Comparison of ENCODE assay signal across 8 mouse cellular contexts in genomic region chr11:116853512-116853928, GRCm38 (mm10). TPM values are rescaled to one million over a fixed set of nuclear protein-coding genes. Genes with fewer than 3 reads are reported as not detected.
DNase-seq lines count a peak whose midpoint lies in the region; ATAC-seq and TF ChIP-seq lines count a peak whose summit lies in the region.

No protein-coding gene starts in this region.

- H3K4me2 ChIP-seq in forebrain, embryonic 13.5 days: peak overlapping the region; percentile 82
- H3K4me2 ChIP-seq in neural tube, embryonic 15.5 days: peak overlapping the region; percentile 66

- TF ChIP-seq CTCF in lung, adult 2 months (IDR thresholded peaks at IDR 0.05; ENCODE audit: insufficient read depth, low read length): no peak

- H3K4me1 ChIP-seq in forebrain, embryonic 13.5 days: peaks cover 36% of the 10 kb centered on the region
- peaks cover 7% of the 10 kb centered on the region for H3K4me1 ChIP-seq in lung, adult 2 months (ENCODE audit: control insufficient read depth, insufficient read depth, low read length)
- H3K4me1 ChIP-seq in neural tube, embryonic 15.5 days: peaks cover 40% of the 10 kb centered on the region

- H3K27ac ChIP-seq in forebrain, embryonic 13.5 days: peak overlapping the region; percentile 98
- peak overlapping the region; percentile 96 for H3K27ac ChIP-seq in neural tube, embryonic 15.5 days (replicated peaks)

- H3K9me3 ChIP-seq in forebrain, embryonic 13.5 days (replicated peaks): no peaks in the 10 kb centered on the region
- no peaks in the 10 kb centered on the region for H3K9me3 ChIP-seq in neural tube, embryonic 15.5 days (replicated peaks)

- H3K4me3 ChIP-seq in forebrain, embryonic 13.5 days: peak overlapping the region; percentile 97
- H3K4me3 ChIP-seq in lung, adult 2 months (replicated peaks; ENCODE audit: extremely low read depth, low read depth, low read length): peak overlapping the region; percentile 86
- peak overlapping the region; percentile 99 for H3K4me3 ChIP-seq in neural tube, embryonic 15.5 days (replicated peaks)

- peak overlapping the region; percentile 99 for H3K9ac ChIP-seq in forebrain, embryonic 13.5 days
- H3K9ac ChIP-seq in neural tube, embryonic 15.5 days (replicated peaks): peak overlapping the region; percentile 66

- peak; percentile 95 for DNase-seq in ES-CJ7 (ENCODE audit: low read depth, low spot score)
- peak; percentile 98 for DNase-seq in heart, postnatal 10 days
- DNase-seq in layer of hippocampus, adult 11-12 months (ENCODE audit: low spot score): peak; percentile 98
- peak; percentile 99 for DNase-seq in lung, adult 2 months
- peak; percentile 95 for DNase-seq in thymus, adult 18-20 months

- ATAC-seq in cerebellum, adult (ENCODE audit: insufficient number of reproducible peaks, low FRiP score, low TSS enrichment): peak; percentile 77
- ATAC-seq in forebrain, embryonic 13.5 days: peak; percentile 93
- peak; percentile 93 for ATAC-seq in neural tube, embryonic 15.5 days (ENCODE audit: low FRiP score)

- intact Hi-C loops in heart, postnatal 10 days (cut with DNase I): no loop called here

- peak; percentile 90 for TF ChIP-seq POLR2A in lung, adult 2 months (IDR thresholded peaks at IDR 0.05; ENCODE audit: borderline replicate concordance, extremely low read depth, low read depth, low read length)

- H3K27me3 ChIP-seq in forebrain, embryonic 13.5 days: no peaks in the 10 kb centered on the region
- H3K27me3 ChIP-seq in neural tube, embryonic 15.5 days (replicated peaks): no peaks in the 10 kb centered on the region

- H3K36me3 ChIP-seq in forebrain, embryonic 13.5 days (ENCODE audit: poor library complexity, severe bottlenecking): peaks cover 26% of the 10 kb centered on the region
- peaks cover 19% of the 10 kb centered on the region for H3K36me3 ChIP-seq in neural tube, embryonic 15.5 days

- WGBS in forebrain, embryonic 13.5 days: under 1% methylated on average over 34 of the region's 36 CpGs
- under 1% methylated on average over 36 of the region's 36 CpGs for WGBS in lung, adult 2 months
- under 1% methylated on average over 32 of the region's 36 CpGs for WGBS in neural tube, embryonic 15.5 days

RNA-seq across cellular contexts. Expression of gene Srsf2, which starts 0.6 kb away (rescaled TPM):
- 750 and 773 TPM in 2 replicates for polyA plus RNA-seq in forebrain, embryonic 13.5 days (2015; fragmentation: Nextera tagmentation; extraction: Ambion mirVana)
- 100 to 1,000 TPM; 196 to 197 TPM for total RNA-seq in heart, postnatal 10 days (2021)
- polyA plus RNA-seq in lung, adult 2 months (2012; rRNA removed): 448 and 676 TPM in 2 replicates
- polyA plus RNA-seq in neural tube, embryonic 15.5 days (2015; fragmentation: Nextera tagmentation; extraction: Ambion mirVana): 514 and 555 TPM in 2 replicates

RNA-seq across cellular contexts. Expression of gene Mfsd11, which starts 1.3 kb away (rescaled TPM):
- polyA plus RNA-seq in forebrain, embryonic 13.5 days (2015; fragmentation: Nextera tagmentation; extraction: Ambion mirVana): 38.0 and 39.4 TPM in 2 replicates
- total RNA-seq in heart, postnatal 10 days (2021): 10 to 100 TPM; 41.7 to 43.6 TPM
- polyA plus RNA-seq in lung, adult 2 months (2012; rRNA removed): 22.3 and 22.5 TPM in 2 replicates
- 43.5 and 51.6 TPM in 2 replicates for polyA plus RNA-seq in neural tube, embryonic 15.5 days (2015; fragmentation: Nextera tagmentation; extraction: Ambion mirVana)

RNA-seq across cellular contexts. Expression of gene Jmjd6, which starts 10.3 kb away (rescaled TPM):
- polyA plus RNA-seq in forebrain, embryonic 13.5 days (2015; fragmentation: Nextera tagmentation; extraction: Ambion mirVana): 77.7 and 78.0 TPM in 2 replicates
- total RNA-seq in heart, postnatal 10 days (2021): 10 to 100 TPM; 33.3 to 37.8 TPM
- 23.8 and 26.8 TPM in 2 replicates for polyA plus RNA-seq in lung, adult 2 months (2012; rRNA removed)
- polyA plus RNA-seq in neural tube, embryonic 15.5 days (2015; fragmentation: Nextera tagmentation; extraction: Ambion mirVana): 63.2 and 68.6 TPM in 2 replicates

RNA-seq across cellular contexts. Expression of gene Mettl23, which starts 10.4 kb away (rescaled TPM):
- polyA plus RNA-seq in forebrain, embryonic 13.5 days (2015; fragmentation: Nextera tagmentation; extraction: Ambion mirVana): 83.6 and 85.7 TPM in 2 replicates
- 10 to 100 TPM; 32.0 to 35.1 TPM for total RNA-seq in heart, postnatal 10 days (2021)
- polyA plus RNA-seq in lung, adult 2 months (2012; rRNA removed): 26.2 and 26.4 TPM in 2 replicates
- 64.7 and 66.7 TPM in 2 replicates for polyA plus RNA-seq in neural tube, embryonic 15.5 days (2015; fragmentation: Nextera tagmentation; extraction: Ambion mirVana)

RNA-seq across cellular contexts. Expression of gene Mxra7, which starts 25.7 kb away (rescaled TPM):
- 14.4 and 14.8 TPM in 2 replicates for polyA plus RNA-seq in forebrain, embryonic 13.5 days (2015; fragmentation: Nextera tagmentation; extraction: Ambion mirVana)
- 10 to 100 TPM; 43.3 to 48.7 TPM for total RNA-seq in heart, postnatal 10 days (2021)
- 70.1 and 172 TPM in 2 replicates for polyA plus RNA-seq in lung, adult 2 months (2012; rRNA removed)
- polyA plus RNA-seq in neural tube, embryonic 15.5 days (2015; fragmentation: Nextera tagmentation; extraction: Ambion mirVana): 38.2 and 43.2 TPM in 2 replicates

Comparison
In these comparisons a context has a peak if more than half of its experiments do, and no peak if none do; other contexts are left out.
1. Peak in every context shown above with its lines: DNase-seq, ATAC-seq, H3K4me3 ChIP-seq and H3K27ac ChIP-seq.